Mouse (Mus musculus) midbrain, postnatal 0 days (tissue): Measurements from ENCODE around the gene Hsf5. TPM values are rescaled to one million over a fixed set of nuclear protein-coding genes. Genes with fewer than 3 reads are reported as not detected.
A peak's percentile ranks its signal among the peaks of the same experiment; 100 is the strongest.

Experiments used
- ATAC-seq: fragments of 200-750 bp; cut with Nextera tagmentation; 2 replicates; pipeline ENCODE4 v1.8.0; 2017; ENCODE audit warnings: moderate number of reproducible peaks, mild to moderate bottlenecking, moderate TSS enrichment, moderate library complexity; ENCODE audit not compliant: low FRiP score
- DNase-seq: peaks from one replicate; pipeline ENCODE4 v3.0.0-alpha.2; 2015; ENCODE audit warnings: low spot score
- H3K27ac ChIP-seq: fragments of 300-500 bp; sonication (generic); 2 replicates; pipeline ENCODE4 v1.5.1; 2014; ENCODE audit warnings: low read depth, mild to moderate bottlenecking, low read length, mixed read lengths
- H3K27me3 ChIP-seq: fragments of 300-500 bp; sonication (generic); 2 replicates; pipeline ENCODE4 v1.6.1; 2014; ENCODE audit warnings: low read length, control low read depth, mixed read lengths; ENCODE audit not compliant: insufficient read depth
- H3K36me3 ChIP-seq: fragments of 300-500 bp; sonication (generic); 2 replicates; pipeline ENCODE4 v1.6.1; 2014; ENCODE audit warnings: low read length, control low read depth, mixed read lengths; ENCODE audit not compliant: insufficient read depth
- H3K4me1 ChIP-seq: fragments of 300-500 bp; sonication (generic); 2 replicates; pipeline ENCODE4 v1.6.1; 2014; ENCODE audit warnings: mild to moderate bottlenecking, control low read depth, antibody characterized with exemption, low read length, mixed read lengths; ENCODE audit not compliant: insufficient read depth
- H3K4me2 ChIP-seq: fragments of 300-500 bp; sonication (generic); 2 replicates; pipeline ENCODE4 v1.6.1; 2014; ENCODE audit warnings: low read depth, mild to moderate bottlenecking, low read length, mixed read lengths; ENCODE audit not compliant: poor library complexity, severe bottlenecking
- H3K4me3 ChIP-seq: fragments of 300-500 bp; sonication (generic); 2 replicates; pipeline ENCODE4 v1.5.1; 2014; ENCODE audit warnings: low read depth, mild to moderate bottlenecking, low read length, moderate library complexity
- H3K9ac ChIP-seq: fragments of 300-500 bp; sonication (generic); replicated peaks from 2 replicates; pipeline ENCODE4 v1.6.1; 2014; ENCODE audit warnings: mild to moderate bottlenecking, low read length, moderate library complexity, mixed read lengths; ENCODE audit not compliant: poor library complexity, severe bottlenecking
- H3K9me3 ChIP-seq: fragments of 300-500 bp; sonication (generic); 2 replicates; pipeline ENCODE4 v1.6.1; 2016; ENCODE audit warnings: low read length, control low read depth
- CTCF ChIP-seq: IDR thresholded peaks from 2 replicates; pipeline ENCODE4 v1.5.1; 2016; ENCODE audit warnings: antibody characterized with exemption, mild to moderate bottlenecking
- WGBS: fragments of 180-500 bp; shearing (Covaris S2); extraction: QIAGEN DNeasy Blood & Tissue Kit; methylation state at CpG from one replicate; pipeline ENCODE4 v1.1.7; 2014; 5-methylcytosine and 5-hydroxymethylcytosine counted together
- polyA plus RNA-seq: library from polyadenylated mRNA; unstranded; fragments of >200 nt; fragmentation: Nextera tagmentation; extraction: Ambion mirVana; gene quantifications from 2 replicates; pipeline ENCODE4 v1.2.1, GENCODE M21; 2015
- total RNA-seq: library from RNA; depleted of rRNA; stranded (reverse); fragments of >200 nt; gene quantifications from 2 replicates; pipeline ENCODE4 v1.2.3, GENCODE M21; 2014

Gene Hsf5
- total and polyA plus RNA-seq, 2 experiments from 2014 or later = 0.11 to 0.25 TPM

GRCm38 (mm10) chr11:87688478-87689203 is 71.7 kb downstream of the Hsf5 start:
- no peak for TF ChIP-seq CTCF
- DNase-seq = no peak
- H3K9ac ChIP-seq = no peak overlapping the region
- H3K4me3 ChIP-seq = no peak overlapping the region
- H3K9me3 ChIP-seq = no peaks in the 10 kb centered on the region
- ATAC-seq = no peak
- no peak overlapping the region for H3K4me2 ChIP-seq
- WGBS = 91% methylated on average over 11 of the region's 11 CpGs
- H3K4me1 ChIP-seq = 0 out of 2 replicates have a peak, but pooled peaks cover 5% of the 10 kb centered on the region
- H3K27ac ChIP-seq = no peak overlapping the region
- H3K27me3 ChIP-seq = no peaks in the 10 kb centered on the region
- no peaks in the 10 kb centered on the region for H3K36me3 ChIP-seq

- Histone ChIP-seq H3K4me3 (no peak overlapping the region), H3K27me3 (no peaks in the 10 kb centered on the region), H3K27ac (peak overlapping the region; percentile 38; the same call in 1 of the 2 replicates), H3K4me1 (0 out of 2 replicates have a peak, but pooled peaks cover 5% of the 10 kb centered on the region), H3K9ac (0 out of 2 replicates have a peak overlapping the region, but pooled peaks have one; percentile 13), H3K36me3 (no peaks in the 10 kb centered on the region), H3K4me2 (0 out of 2 replicates have a peak overlapping the region, but pooled peaks have one; percentile 2), H3K9me3 (no peaks in the 10 kb centered on the region)
- ATAC-seq (no peak), DNase-seq (peak; percentile 63)
- TF ChIP-seq CTCF = no peak
- 19% methylated on average over 7 of the region's 7 CpGs for WGBS
Measured at GRCm38 (mm10) chr11:87689402-87689808, 72.4 kb downstream of the Hsf5 start.

GRCm38 (mm10) chr11:87690054-87690740 is 73.2 kb downstream of the Hsf5 start:
- H3K27me3 ChIP-seq = no peaks in the 10 kb centered on the region
- no peak for DNase-seq
- H3K9me3 ChIP-seq = no peaks in the 10 kb centered on the region
- WGBS = 82% methylated on average over 16 of the region's 16 CpGs
- H3K4me1 ChIP-seq = 0 out of 2 replicates have a peak, but pooled peaks cover 5% of the 10 kb centered on the region
- no peak for ATAC-seq
- H3K27ac ChIP-seq = no peak overlapping the region
- no peak overlapping the region for H3K4me3 ChIP-seq
- H3K9ac ChIP-seq = no peak overlapping the region
- H3K36me3 ChIP-seq = no peaks in the 10 kb centered on the region
- no peak for TF ChIP-seq CTCF
- no peak overlapping the region for H3K4me2 ChIP-seq

- Histone ChIP-seq H3K4me1 (no peaks in the 10 kb centered on the region), H3K36me3 (no peaks in the 10 kb centered on the region), H3K27me3 (no peaks in the 10 kb centered on the region), H3K4me2 (no peak overlapping the region), H3K9ac (no peak overlapping the region), H3K27ac (no peak overlapping the region), H3K9me3 (no peaks in the 10 kb centered on the region), H3K4me3 (no peak overlapping the region)
- WGBS = 89% methylated on average over 14 of the region's 14 CpGs
- no peak for TF ChIP-seq CTCF
- DNase-seq = no peak
- no peak for ATAC-seq
Measured at GRCm38 (mm10) chr11:87697131-87697682, 80.2 kb downstream of the Hsf5 start.

- no peak for TF ChIP-seq CTCF
- Histone ChIP-seq H3K4me3 (no peak overlapping the region), H3K9me3 (no peaks in the 10 kb centered on the region), H3K4me2 (no peak overlapping the region), H3K27me3 (no peaks in the 10 kb centered on the region), H3K36me3 (no peaks in the 10 kb centered on the region), H3K27ac (no peak overlapping the region), H3K4me1 (no peaks in the 10 kb centered on the region), H3K9ac (no peak overlapping the region)
- WGBS = 86% methylated on average over 4 of the region's 4 CpGs
- ATAC-seq (no peak), DNase-seq (no peak)
Measured at GRCm38 (mm10) chr11:87698126-87698525, 81.2 kb downstream of the Hsf5 start.

- H3K9ac ChIP-seq = no peak overlapping the region
Measured at GRCm38 (mm10) chr11:87701108-87701507, 84.1 kb downstream of the Hsf5 start.

More at GRCm38 (mm10) chr11:87701108-87701507, 84.1 kb downstream of the Hsf5 start:
- no peak overlapping the region for H3K4me3 ChIP-seq
- WGBS = 90% methylated on average over 6 of the region's 6 CpGs
- no peak for DNase-seq
- H3K9me3 ChIP-seq = no peaks in the 10 kb centered on the region
- ATAC-seq = no peak
- H3K4me2 ChIP-seq = no peak overlapping the region
- TF ChIP-seq CTCF = no peak
- no peaks in the 10 kb centered on the region for H3K4me1 ChIP-seq
- no peaks in the 10 kb centered on the region for H3K36me3 ChIP-seq
- H3K27me3 ChIP-seq = no peaks in the 10 kb centered on the region
- no peak overlapping the region for H3K27ac ChIP-seq
